In genomic region chr14:37189795-37190194, GRCm38 (mm10) we compare ENCODE assay signal across 20 mouse cellular contexts.
"Had no signal": no experiment of that assay in that cellular context is flagged by ENCODE, and none has a peak within 500 bp of the region (broad histone marks: within the 10 kb centered on the region; RNA-seq: fewer than 3 reads in every experiment).

No protein-coding gene starts in this region.

- H3K9me3 ChIP-seq: limb, embryonic 13.5 days; liver, embryonic 13.5 days; midbrain, embryonic 12.5 days; midbrain, embryonic 15.5 days; neural tube, embryonic 12.5 days; neural tube, embryonic 15.5 days; stomach, embryonic 15.5 days had no signal

- H3K27me3 ChIP-seq: limb, embryonic 13.5 days; liver, embryonic 13.5 days; midbrain, embryonic 12.5 days; midbrain, embryonic 15.5 days; neural tube, embryonic 12.5 days; neural tube, embryonic 15.5 days; stomach, embryonic 15.5 days had no signal

- H3K4me3 ChIP-seq: limb, embryonic 13.5 days; liver, embryonic 13.5 days; midbrain, embryonic 12.5 days; midbrain, embryonic 15.5 days; neural tube, embryonic 12.5 days; neural tube, embryonic 15.5 days; stomach, embryonic 15.5 days had no signal

- H3K4me1 ChIP-seq: limb, embryonic 13.5 days; liver, embryonic 13.5 days; midbrain, embryonic 12.5 days; midbrain, embryonic 15.5 days; neural tube, embryonic 12.5 days; neural tube, embryonic 15.5 days; stomach, embryonic 15.5 days had no signal

- DNase-seq: kidney, adult 2 months; kidney, postnatal 10 days; kidney, postnatal 36 days; left cerebral cortex, postnatal 4 days; liver, embryonic 13.5 days; lung, adult 2 months; lung, postnatal 14 days; lung, postnatal 4 days; right cerebral cortex, adult 18-20 months; right cerebral cortex, postnatal 25 days; spleen, adult 18-20 months; thymus, postnatal 25 days had no signal

- H3K4me2 ChIP-seq: limb, embryonic 13.5 days; liver, embryonic 13.5 days; midbrain, embryonic 12.5 days; midbrain, embryonic 15.5 days; neural tube, embryonic 12.5 days; neural tube, embryonic 15.5 days; stomach, embryonic 15.5 days had no signal

- H3K36me3 ChIP-seq: limb, embryonic 13.5 days; liver, embryonic 13.5 days; midbrain, embryonic 12.5 days; midbrain, embryonic 15.5 days; neural tube, embryonic 12.5 days; neural tube, embryonic 15.5 days; stomach, embryonic 15.5 days had no signal

- H3K27ac ChIP-seq: limb, embryonic 13.5 days; liver, embryonic 13.5 days; midbrain, embryonic 12.5 days; midbrain, embryonic 15.5 days; neural tube, embryonic 12.5 days; neural tube, embryonic 15.5 days; stomach, embryonic 15.5 days had no signal

- ATAC-seq: inflammation-experienced regulatory T-cells, adult 6 months; intestine, embryonic 16.5 days; midbrain, embryonic 15.5 days had no signal

- H3K9ac ChIP-seq: limb, embryonic 13.5 days; liver, embryonic 13.5 days; midbrain, embryonic 12.5 days; midbrain, embryonic 15.5 days; neural tube, embryonic 12.5 days; neural tube, embryonic 15.5 days; stomach, embryonic 15.5 days had no signal
